26 mouse cellular contexts compared by ENCODE assay signal in genomic region chr7:120874021-120874420, GRCm38 (mm10). TPM values are rescaled to one million over a fixed set of nuclear protein-coding genes. Genes with fewer than 3 reads are reported as not detected.
DNase-seq lines count a peak whose midpoint lies in the region; ATAC-seq and TF ChIP-seq lines count a peak whose summit lies in the region.
"Had no signal": no experiment of that assay in that cellular context is flagged by ENCODE, and none has a peak within 500 bp of the region (broad histone marks: within the 10 kb centered on the region; RNA-seq: fewer than 3 reads in every experiment).

No protein-coding gene starts in this region.

- TF ChIP-seq EP300 in MEL (IDR thresholded peaks at IDR 0.05; ENCODE audit: low read depth in 1 of 2, low read length in 2 of 2) = no peak

- H3K4me3 ChIP-seq in gastrocnemius, adult 2 months = no peak overlapping the region
- no peak overlapping the region for H3K4me3 ChIP-seq in MEL (ENCODE audit: control insufficient read depth in 1 of 2, insufficient read depth in 1 of 2, low read depth in 2 of 2, low read length in 2 of 2)
- no peak overlapping the region for H3K4me3 ChIP-seq in intestine, postnatal 0 days (ENCODE audit: low read depth, low read length)
- no peak overlapping the region for H3K4me3 ChIP-seq in stomach, embryonic 15.5 days (replicated peaks)
- H3K4me3 ChIP-seq: forebrain, embryonic 15.5 days; heart, embryonic 10.5 days; kidney, embryonic 15.5 days; lung, embryonic 15.5 days; myocyte; neural tube, embryonic 13.5 days had no signal

- 89% methylated on average over 3 of the region's 3 CpGs for WGBS in intestine, postnatal 0 days
- WGBS in stomach, embryonic 15.5 days = 94% methylated on average over 3 of the region's 3 CpGs

- no peak overlapping the region for H3K4me2 ChIP-seq in intestine, postnatal 0 days (replicated peaks; ENCODE audit: low read depth)
- H3K4me2 ChIP-seq in stomach, embryonic 15.5 days = no peak overlapping the region
- H3K4me2 ChIP-seq: forebrain, embryonic 15.5 days; kidney, embryonic 15.5 days; lung, embryonic 15.5 days; neural tube, embryonic 13.5 days had no signal

- peaks cover 22 to 25% of the 10 kb centered on the region in 2 experiments for H3K4me1 ChIP-seq in MEL (ENCODE audit: control insufficient read depth in 1 of 2, insufficient read depth in 2 of 2, low read length in 2 of 2)
- 0 out of 2 replicates have a peak, but pooled peaks cover 17% of the 10 kb centered on the region for H3K4me1 ChIP-seq in intestine, postnatal 0 days (replicated peaks; ENCODE audit: control insufficient read depth, insufficient read depth, low read length)
- peaks cover 24% of the 10 kb centered on the region for H3K4me1 ChIP-seq in stomach, embryonic 15.5 days
- H3K4me1 ChIP-seq: forebrain, embryonic 15.5 days had no signal

- no peak for ATAC-seq in intestine, postnatal 0 days
- ATAC-seq in stomach, embryonic 15.5 days (ENCODE audit: insufficient read depth, low FRiP score, low read depth) = no peak
- ATAC-seq: CD4-positive, CD25-positive, alpha-beta regulatory T cell, adult 4 months; forebrain, embryonic 15.5 days; hindbrain, embryonic 16.5 days; midbrain, embryonic 16.5 days; Patski had no signal

- DNase-seq in gastrocnemius, adult 2 months = no peak
- no peak for DNase-seq in gastrocnemius, postnatal 36 days
- DNase-seq in MEL (ENCODE audit: low read depth, low spot score) = no peak
- DNase-seq in adrenal gland, adult 8-10 months = no peak
- DNase-seq in cerebellum, adult 11 months = no peak
- DNase-seq: adrenal gland, postnatal 10 days; cerebellum, adult 8-10 months; cerebellum, postnatal 36 days; embryo, embryonic 11 days; heart, postnatal 4 days; kidney, adult 11 months; kidney, postnatal 36 days; retina, postnatal 1 day had no signal

- H3K9ac ChIP-seq in MEL (ENCODE audit: control insufficient read depth, low read depth, low read length, poor library complexity, severe bottlenecking) = no peak overlapping the region
- H3K9ac ChIP-seq in intestine, postnatal 0 days (ENCODE audit: low read depth, low read length) = no peak overlapping the region
- H3K9ac ChIP-seq in stomach, embryonic 15.5 days = no peak overlapping the region
- H3K9ac ChIP-seq: forebrain, embryonic 15.5 days; kidney, embryonic 15.5 days; lung, embryonic 15.5 days; neural tube, embryonic 13.5 days had no signal

- no peaks in the 10 kb centered on the region for H3K9me3 ChIP-seq in MEL (replicated peaks; ENCODE audit: insufficient read depth, low read length)
- H3K9me3 ChIP-seq in intestine, postnatal 0 days (ENCODE audit: control insufficient read depth) = no peaks in the 10 kb centered on the region
- no peaks in the 10 kb centered on the region for H3K9me3 ChIP-seq in stomach, embryonic 15.5 days
- H3K9me3 ChIP-seq: forebrain, embryonic 15.5 days; heart, embryonic 10.5 days; kidney, embryonic 15.5 days; lung, embryonic 15.5 days; neural tube, embryonic 13.5 days had no signal

- no peak for TF ChIP-seq CTCF in gastrocnemius, adult 2 months (IDR thresholded peaks at IDR 0.05)
- TF ChIP-seq CTCF in MEL (IDR thresholded peaks at IDR 0.05 in 2 of 3, conservative IDR thresholded peaks at IDR 0.05 in 1 of 3; ENCODE audit: control insufficient read depth in 1 of 3, insufficient read depth in 1 of 3, low read depth in 2 of 3, low read length in 3 of 3, poor library complexity in 1 of 3, severe bottlenecking in 1 of 3) = no peak
- no peak for TF ChIP-seq CTCF in intestine, postnatal 0 days (IDR thresholded peaks at IDR 0.05; ENCODE audit: low read depth)

- peaks cover 0 to 28% of the 10 kb centered on the region in 2 experiments; a peak in 2 of 4 replicates for H3K36me3 ChIP-seq in MEL (ENCODE audit: control insufficient read depth in 1 of 2, insufficient read depth in 2 of 2, low read length in 2 of 2)
- 0 out of 2 replicates have a peak, but pooled peaks cover 2% of the 10 kb centered on the region for H3K36me3 ChIP-seq in intestine, postnatal 0 days (ENCODE audit: control insufficient read depth, insufficient read depth)
- H3K36me3 ChIP-seq in stomach, embryonic 15.5 days = 0 out of 2 replicates have a peak, but pooled peaks cover 6% of the 10 kb centered on the region
- H3K36me3 ChIP-seq: forebrain, embryonic 15.5 days; heart, embryonic 10.5 days; kidney, embryonic 15.5 days; lung, embryonic 15.5 days; neural tube, embryonic 13.5 days had no signal

- H3K27me3 ChIP-seq in MEL (ENCODE audit: control insufficient read depth in 1 of 2, insufficient read depth in 2 of 2, low read length in 2 of 2) = no peaks in the 10 kb centered on the region
- no peaks in the 10 kb centered on the region for H3K27me3 ChIP-seq in intestine, postnatal 0 days (replicated peaks; ENCODE audit: control insufficient read depth, insufficient read depth, low read length)
- H3K27me3 ChIP-seq in stomach, embryonic 15.5 days (replicated peaks) = no peaks in the 10 kb centered on the region
- H3K27me3 ChIP-seq: forebrain, embryonic 15.5 days; kidney, embryonic 15.5 days; lung, embryonic 15.5 days; neural tube, embryonic 13.5 days; Patski had no signal

- peak overlapping the region; percentile 76 for H3K27ac ChIP-seq in gastrocnemius, adult 2 months
- no peak overlapping the region for H3K27ac ChIP-seq in MEL (ENCODE audit: control insufficient read depth, low read depth, low read length)
- H3K27ac ChIP-seq in intestine, postnatal 0 days (ENCODE audit: low read depth, low read length) = peak overlapping the region; percentile 16; the same call in 1 of the 2 replicates
- peak overlapping the region; percentile 86 for H3K27ac ChIP-seq in stomach, embryonic 15.5 days
- H3K27ac ChIP-seq: forebrain, embryonic 15.5 days; heart, embryonic 10.5 days; macrophage; neural tube, embryonic 13.5 days had no signal

- intact Hi-C loops in gastrocnemius, adult 2 months (cut with DNase I) = no loop called here
- intact Hi-C loops in gastrocnemius, postnatal 36 days (cut with DNase I) = no loop called here

- no peak for TF ChIP-seq POLR2A in MEL (IDR thresholded peaks at IDR 0.05; ENCODE audit: control insufficient read depth in 1 of 2, insufficient read depth in 1 of 2, low read depth in 1 of 2, low read length in 2 of 2, poor library complexity in 1 of 2)

- H3K79me2 ChIP-seq in MEL (ENCODE audit: control insufficient read depth, insufficient read depth, low read length, poor library complexity) = no peaks in the 10 kb centered on the region

- TF ChIP-seq RAD21 in MEL (IDR thresholded peaks at IDR 0.05; ENCODE audit: low read depth, low read length) = no peak

TF ChIP-seq in MEL, 35 proteins besides CTCF, POLR2A, EP300 and RAD21:
- TF ChIP-seq MYC (IDR thresholded peaks at IDR 0.05; ENCODE audit: low read depth, low read length) (no peak), CHD1 (IDR thresholded peaks at IDR 0.05; ENCODE audit: low read depth, low read length) (0 out of 2 replicates have a peak, but pooled peaks have one; percentile 3)

RNA-seq across cellular contexts. Expression of gene Eef2k, which starts 31.4 kb away (rescaled TPM):
- total RNA-seq in gastrocnemius, adult 2 months (2021) = 10 to 100 TPM; 53.1 to 88.8 TPM
- 10 to 100 TPM; 55.7 to 60.3 TPM for total RNA-seq in gastrocnemius, postnatal 36 days (2021)
- 56.1 and 69.2 TPM in 2 replicates for total RNA-seq in MEL (2012; rRNA removed)
- 10 to 100 TPM in 1 of 2 experiments, not detected in 1; 56.2 TPM for polyA plus RNA-seq in MEL (2012; ENCODE audit: insufficient read depth in 1 of 2, insufficient read length in 2 of 2, low read depth in 1 of 2, low replicate concordance in 2 of 2, missing spikeins in 1 of 2)
- 14.1 and 14.2 TPM in 2 replicates for polyA plus RNA-seq in intestine, postnatal 0 days (2015; fragmentation: Nextera tagmentation; extraction: Ambion mirVana)
- 54.3 and 58.0 TPM in 2 replicates for polyA plus RNA-seq in stomach, embryonic 15.5 days (2015; fragmentation: Nextera tagmentation; extraction: Ambion mirVana)
- 10 to 100 TPM; 27.2 to 51.2 (median 40.8) TPM for total RNA-seq in adrenal gland, adult 8-10 months (2022)

RNA-seq across cellular contexts. Expression of gene Polr3e, which starts 43.5 kb away (rescaled TPM):
- total RNA-seq in gastrocnemius, adult 2 months (2021) = 10 to 100 TPM in 1 of 2 experiments, 1 to 10 TPM in 1; 8.8 to 11.0 TPM
- total RNA-seq in gastrocnemius, postnatal 36 days (2021) = 10 to 100 TPM; 10.7 to 11.4 TPM
- 39.1 and 39.4 TPM in 2 replicates for total RNA-seq in MEL (2012; rRNA removed)
- 10 to 100 TPM in 1 of 2 experiments, not detected in 1; 50.1 TPM for polyA plus RNA-seq in MEL (2012; ENCODE audit: insufficient read depth in 1 of 2, insufficient read length in 2 of 2, low read depth in 1 of 2, low replicate concordance in 2 of 2, missing spikeins in 1 of 2)
- 18.3 and 19.6 TPM in 2 replicates for polyA plus RNA-seq in intestine, postnatal 0 days (2015; fragmentation: Nextera tagmentation; extraction: Ambion mirVana)
- polyA plus RNA-seq in stomach, embryonic 15.5 days (2015; fragmentation: Nextera tagmentation; extraction: Ambion mirVana) = 34.4 and 36.4 TPM in 2 replicates
- total RNA-seq in adrenal gland, adult 8-10 months (2022) = 10 to 100 TPM; 23.6 to 34.6 (median 27.7) TPM
